Mouse (Mus musculus): ENCODE results near the gene Cdh18. TPM values are rescaled to one million over a fixed set of nuclear protein-coding genes. Genes with fewer than 3 reads are reported as not detected.

Gene Cdh18
- total and polyA plus RNA-seq, 2 experiments from 2014 or later, result 0.15 TPM; not detected in 1

DNA sequence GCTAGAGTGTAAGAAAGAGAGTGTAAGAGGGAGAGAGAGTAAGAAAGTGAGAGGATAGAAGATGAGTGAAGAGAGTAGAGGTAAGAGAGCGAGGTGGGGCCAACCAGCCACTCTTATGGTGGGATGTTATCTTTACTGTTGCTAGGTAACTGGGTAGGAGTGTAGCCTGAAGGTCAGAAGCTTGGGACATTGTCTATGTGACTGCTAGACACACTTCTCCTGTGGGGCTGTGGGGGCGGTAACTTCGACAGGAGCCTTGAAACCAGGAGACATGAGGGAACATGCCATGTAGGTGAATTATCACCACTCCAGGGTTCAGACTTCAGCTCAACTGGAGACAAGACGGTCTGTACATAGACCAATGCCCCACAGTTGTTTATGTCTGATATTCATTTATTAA, 227.5 kb downstream of the Cdh18 start:
- H3K9ac ChIP-seq (replicated peaks; ENCODE audit: low read depth, low read length), result no peak overlapping the region
- no peaks in the 10 kb centered on the region for H3K4me1 ChIP-seq (ENCODE audit: control insufficient read depth, insufficient read depth)
- no peak overlapping the region for H3K4me2 ChIP-seq (ENCODE audit: low read depth, low read length)
- whole genome bisulfite sequencing, result 81% methylated on average over 4 of the region's 4 CpGs
- no peak overlapping the region for H3K27ac ChIP-seq (ENCODE audit: low read depth)
- DNase-seq (ENCODE audit: low spot score) (no peak), ATAC-seq (ENCODE audit: insufficient read depth, low read depth) (no peak)
- H3K36me3 ChIP-seq (replicated peaks; ENCODE audit: control insufficient read depth, insufficient read depth, low read length), result no peaks in the 10 kb centered on the region
- H3K9me3 ChIP-seq (replicated peaks; ENCODE audit: control insufficient read depth, low read length), result no peaks in the 10 kb centered on the region
- H3K4me3 ChIP-seq (ENCODE audit: low read depth, low read length), result no peak overlapping the region
- TF ChIP-seq EP300 (IDR thresholded peaks at IDR 0.05; ENCODE audit: low read depth) (no peak), CTCF (IDR thresholded peaks at IDR 0.05; ENCODE audit: low read depth) (no peak)
- no peaks in the 10 kb centered on the region for H3K27me3 ChIP-seq (ENCODE audit: control insufficient read depth, insufficient read depth, low read length)

DNA sequence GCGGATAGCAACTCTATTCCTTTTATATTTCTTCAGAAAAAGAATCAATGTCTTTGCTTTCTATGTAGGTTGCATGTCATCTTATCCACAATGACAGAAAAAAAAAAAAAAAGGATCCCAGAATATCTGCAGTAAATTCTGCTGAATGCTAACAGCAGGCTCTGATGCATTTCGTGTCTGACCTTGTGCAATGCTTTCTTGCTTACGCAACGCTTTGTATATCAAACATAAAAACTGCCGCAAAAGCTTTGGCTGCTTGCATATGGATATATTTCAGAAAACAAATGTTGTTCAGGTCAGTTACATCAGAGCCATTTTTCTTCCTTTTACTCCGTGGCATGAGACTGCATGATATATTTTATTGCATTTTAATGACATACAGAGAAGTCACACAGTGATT, 240.9 kb downstream of the Cdh18 start:
- H3K36me3 ChIP-seq (replicated peaks; ENCODE audit: control insufficient read depth, insufficient read depth, low read length), result no peaks in the 10 kb centered on the region
- ATAC-seq (ENCODE audit: insufficient read depth, low read depth), result no peak

DNA sequence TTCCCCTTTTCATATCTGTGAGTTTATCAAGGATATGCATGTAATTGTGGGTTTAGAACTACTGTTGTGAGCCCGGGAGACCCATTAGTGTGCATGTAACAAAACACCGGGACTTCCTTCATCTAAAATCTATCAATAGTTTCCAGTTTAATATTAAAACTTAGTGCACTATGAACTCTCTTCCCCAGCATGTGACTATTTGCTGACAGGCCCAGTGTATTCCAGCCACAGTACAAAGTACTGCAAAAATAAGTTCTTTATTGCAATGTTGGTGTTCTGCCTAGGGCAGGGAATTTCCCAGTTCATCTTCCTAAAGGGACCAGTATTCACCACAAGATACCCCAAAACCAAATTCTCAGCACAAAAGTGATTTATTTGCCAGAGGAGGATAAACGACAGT, 243.0 kb downstream of the Cdh18 start:
- WGBS, result 72% methylated on average over 3 of the region's 3 CpGs
- Histone ChIP-seq H3K4me3 (ENCODE audit: low read depth, low read length) (no peak overlapping the region), H3K9ac (replicated peaks; ENCODE audit: low read depth, low read length) (no peak overlapping the region), H3K4me2 (ENCODE audit: low read depth, low read length) (no peak overlapping the region), H3K27me3 (ENCODE audit: control insufficient read depth, insufficient read depth, low read length) (no peaks in the 10 kb centered on the region), H3K36me3 (replicated peaks; ENCODE audit: control insufficient read depth, insufficient read depth, low read length) (no peaks in the 10 kb centered on the region), H3K27ac (ENCODE audit: low read depth) (no peak overlapping the region), H3K4me1 (ENCODE audit: control insufficient read depth, insufficient read depth) (no peaks in the 10 kb centered on the region), H3K9me3 (replicated peaks; ENCODE audit: control insufficient read depth, low read length) (no peaks in the 10 kb centered on the region)
- no peak for ATAC-seq (ENCODE audit: insufficient read depth, low read depth)
- no peak for TF ChIP-seq EP300 (IDR thresholded peaks at IDR 0.05; ENCODE audit: low read depth)
- TF ChIP-seq CTCF (IDR thresholded peaks at IDR 0.05; ENCODE audit: low read depth), result no peak
- no peak for DNase-seq (ENCODE audit: low spot score)

More for the DNA sequence above, 240.9 kb downstream of the Cdh18 start:
- Histone ChIP-seq H3K9me3 (replicated peaks; ENCODE audit: control insufficient read depth, low read length) (no peaks in the 10 kb centered on the region), H3K4me3 (ENCODE audit: low read depth, low read length) (no peak overlapping the region), H3K4me1 (ENCODE audit: control insufficient read depth, insufficient read depth) (no peaks in the 10 kb centered on the region), H3K9ac (replicated peaks; ENCODE audit: low read depth, low read length) (no peak overlapping the region), H3K27me3 (ENCODE audit: control insufficient read depth, insufficient read depth, low read length) (no peaks in the 10 kb centered on the region), H3K4me2 (ENCODE audit: low read depth, low read length) (no peak overlapping the region), H3K27ac (ENCODE audit: low read depth) (no peak overlapping the region)
- 80% methylated on average over 6 of the region's 6 CpGs for WGBS
- no peak for DNase-seq (ENCODE audit: low spot score)
- no peak for TF ChIP-seq CTCF (IDR thresholded peaks at IDR 0.05; ENCODE audit: low read depth)
- TF ChIP-seq EP300 (IDR thresholded peaks at IDR 0.05; ENCODE audit: low read depth), result no peak

DNA sequence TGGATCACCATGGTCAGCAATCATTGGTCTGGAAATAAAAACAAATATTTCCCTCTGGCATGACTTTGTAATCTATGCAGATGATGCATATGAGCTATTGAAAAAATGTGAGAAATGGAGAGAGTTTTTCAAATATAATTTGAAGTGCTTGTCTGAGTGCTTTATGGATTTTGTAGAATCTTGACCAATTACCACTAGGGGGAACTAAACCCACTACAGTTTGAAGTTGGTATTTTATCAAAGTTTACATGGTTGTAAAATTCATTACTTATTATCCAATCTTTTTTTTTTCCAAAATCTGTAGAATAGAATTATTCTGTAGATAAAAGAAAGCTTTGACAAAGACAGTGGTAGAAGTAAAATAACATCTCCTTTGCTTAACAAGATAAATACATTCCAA, 284.3 kb downstream of the Cdh18 start:
- DNase-seq (ENCODE audit: low spot score) (no peak), ATAC-seq (ENCODE audit: insufficient read depth, low read depth) (no peak)
- H3K9me3 ChIP-seq (replicated peaks; ENCODE audit: control insufficient read depth, low read length), result no peaks in the 10 kb centered on the region
- H3K27ac ChIP-seq (ENCODE audit: low read depth), result no peak overlapping the region
- no peaks in the 10 kb centered on the region for H3K27me3 ChIP-seq (ENCODE audit: control insufficient read depth, insufficient read depth, low read length)
- H3K36me3 ChIP-seq (replicated peaks; ENCODE audit: control insufficient read depth, insufficient read depth, low read length), result no peaks in the 10 kb centered on the region
- no peaks in the 10 kb centered on the region for H3K4me1 ChIP-seq (ENCODE audit: control insufficient read depth, insufficient read depth)
- no peak overlapping the region for H3K9ac ChIP-seq (replicated peaks; ENCODE audit: low read depth, low read length)
- H3K4me3 ChIP-seq (ENCODE audit: low read depth, low read length), result no peak overlapping the region
- no peak overlapping the region for H3K4me2 ChIP-seq (ENCODE audit: low read depth, low read length)
- TF ChIP-seq CTCF (IDR thresholded peaks at IDR 0.05; ENCODE audit: low read depth) (no peak), EP300 (IDR thresholded peaks at IDR 0.05; ENCODE audit: low read depth) (no peak)

DNA sequence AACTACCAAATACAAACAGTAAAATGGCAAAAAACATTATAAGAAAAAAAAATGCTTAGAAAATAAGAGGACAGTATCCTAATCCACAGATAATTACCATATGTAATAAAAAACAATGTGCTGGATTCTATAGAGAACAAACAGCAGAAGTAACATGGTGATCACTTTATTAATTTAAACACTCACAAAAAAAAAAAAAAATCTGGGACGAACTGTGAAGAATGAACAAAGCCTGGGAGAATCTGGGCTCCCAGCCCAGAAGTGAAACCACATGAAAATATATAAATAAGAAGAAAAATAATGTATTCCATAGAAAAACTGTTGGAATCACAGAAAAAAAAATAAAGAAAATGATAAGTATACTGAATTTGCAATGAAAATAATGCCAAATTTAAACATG, 288.4 kb downstream of the Cdh18 start:
- no peaks in the 10 kb centered on the region for H3K4me1 ChIP-seq (ENCODE audit: control insufficient read depth, insufficient read depth)
- no peak overlapping the region for H3K4me3 ChIP-seq (ENCODE audit: low read depth, low read length)
- TF ChIP-seq CTCF (IDR thresholded peaks at IDR 0.05; ENCODE audit: low read depth) (no peak), EP300 (IDR thresholded peaks at IDR 0.05; ENCODE audit: low read depth) (no peak)
- 52% methylated on average over 1 of the region's 1 CpGs for WGBS
- H3K36me3 ChIP-seq (replicated peaks; ENCODE audit: control insufficient read depth, insufficient read depth, low read length), result no peaks in the 10 kb centered on the region
- DNase-seq (ENCODE audit: low spot score) (no peak), ATAC-seq (ENCODE audit: insufficient read depth, low read depth) (no peak)
- no peaks in the 10 kb centered on the region for H3K27me3 ChIP-seq (ENCODE audit: control insufficient read depth, insufficient read depth, low read length)
- no peaks in the 10 kb centered on the region for H3K9me3 ChIP-seq (replicated peaks; ENCODE audit: control insufficient read depth, low read length)
- H3K4me2 ChIP-seq (ENCODE audit: low read depth, low read length), result no peak overlapping the region
- no peak overlapping the region for H3K9ac ChIP-seq (replicated peaks; ENCODE audit: low read depth, low read length)
- no peak overlapping the region for H3K27ac ChIP-seq (ENCODE audit: low read depth)

DNA sequence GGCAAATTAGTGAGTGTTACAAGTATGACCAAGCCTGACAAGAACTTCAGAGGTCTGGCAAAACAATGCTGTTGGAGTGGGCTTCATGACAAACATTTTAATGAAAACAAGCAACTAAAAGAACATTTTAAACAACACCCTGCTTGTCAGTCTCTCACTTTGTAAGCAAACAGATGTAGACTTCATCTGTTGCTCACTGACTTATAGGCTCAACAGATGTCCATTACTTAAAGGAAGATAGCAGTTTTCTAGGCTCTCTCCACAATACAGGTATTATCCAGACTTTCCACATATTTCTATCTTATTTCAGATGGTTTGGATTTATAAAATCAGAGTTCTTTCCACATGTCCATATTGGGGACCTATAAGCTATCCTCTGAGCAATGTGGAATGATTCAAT, 308.9 kb downstream of the Cdh18 start:
- Histone ChIP-seq H3K4me1 (ENCODE audit: control insufficient read depth, insufficient read depth) (no peaks in the 10 kb centered on the region), H3K4me2 (ENCODE audit: low read depth, low read length) (no peak overlapping the region), H3K4me3 (ENCODE audit: low read depth, low read length) (no peak overlapping the region), H3K36me3 (replicated peaks; ENCODE audit: control insufficient read depth, insufficient read depth, low read length) (no peaks in the 10 kb centered on the region), H3K9ac (replicated peaks; ENCODE audit: low read depth, low read length) (no peak overlapping the region), H3K27ac (ENCODE audit: low read depth) (no peak overlapping the region), H3K9me3 (replicated peaks; ENCODE audit: control insufficient read depth, low read length) (no peaks in the 10 kb centered on the region), H3K27me3 (ENCODE audit: control insufficient read depth, insufficient read depth, low read length) (no peaks in the 10 kb centered on the region)
- ATAC-seq (ENCODE audit: insufficient read depth, low read depth) (no peak), DNase-seq (ENCODE audit: low spot score) (no peak)
- TF ChIP-seq CTCF (IDR thresholded peaks at IDR 0.05; ENCODE audit: low read depth) (no peak), EP300 (IDR thresholded peaks at IDR 0.05; ENCODE audit: low read depth) (no peak)
